13 mouse cellular contexts compared by ENCODE assay signal in genomic region chr16:95261807-95262206, GRCm38 (mm10).
"Had no signal": no experiment of that assay in that cellular context is flagged by ENCODE, and none has a peak within 500 bp of the region (broad histone marks: within the 10 kb centered on the region; RNA-seq: fewer than 3 reads in every experiment).

No protein-coding gene starts in this region.

- DNase-seq: kidney, adult 18-20 months; liver; liver, embryonic 13.5 days; liver, postnatal 0 days; lung, postnatal 36 days; right cerebral cortex, adult 18-20 months; right cerebral cortex, postnatal 25 days; thymus, adult 18-20 months; thymus, postnatal 14 days had no signal

- H3K4me2 ChIP-seq: liver, embryonic 13.5 days; midbrain, embryonic 13.5 days; neural tube, embryonic 15.5 days had no signal

- H3K9ac ChIP-seq: liver, embryonic 13.5 days; liver, postnatal 0 days; midbrain, embryonic 13.5 days; neural tube, embryonic 15.5 days had no signal

- H3K27me3 ChIP-seq: midbrain, embryonic 13.5 days; neural tube, embryonic 15.5 days had no signal

- H3K4me3 ChIP-seq: liver, embryonic 13.5 days; midbrain, embryonic 13.5 days; myocyte; neural tube, embryonic 15.5 days had no signal

- H3K9me3 ChIP-seq: liver, embryonic 13.5 days; midbrain, embryonic 13.5 days; neural tube, embryonic 15.5 days had no signal

- H3K4me1 ChIP-seq: liver, embryonic 13.5 days; midbrain, embryonic 13.5 days; neural tube, embryonic 15.5 days had no signal

- H3K27ac ChIP-seq: kidney, postnatal 0 days; liver, embryonic 13.5 days; midbrain, embryonic 13.5 days; neural tube, embryonic 15.5 days had no signal

- ATAC-seq: liver, postnatal 0 days; midbrain, embryonic 13.5 days had no signal

- H3K36me3 ChIP-seq: liver, embryonic 13.5 days; midbrain, embryonic 13.5 days; neural tube, embryonic 15.5 days had no signal
